Mouse (Mus musculus): Measurements from ENCODE around the gene Rpl38.

GRCm38 (mm10) chr11:114683722-114684621 lies 15.6 kb downstream of the Rpl38 start:
- no peak for TF ChIP-seq POLR2A (IDR thresholded peaks at IDR 0.05; ENCODE audit: control insufficient read depth, extremely low read depth, insufficient read depth, low read length, poor library complexity)
- TF ChIP-seq CTCF (IDR thresholded peaks at IDR 0.05; ENCODE audit: borderline replicate concordance, control insufficient read depth, extremely low read depth, insufficient read depth, low read length, poor library complexity), result no peak

Measured in thymus, adult 2 months (tissue).